Mouse (Mus musculus): ENCODE measurements around the gene Krtap1-3.

GRCm38 (mm10) chr11:99633293-99633692 lies 42.2 kb upstream of the Krtap1-3 start:
- TF ChIP-seq CTCF (IDR thresholded peaks at IDR 0.05; ENCODE audit: control insufficient read depth, insufficient read depth, low read length) (no peak), POLR2A (IDR thresholded peaks at IDR 0.05; ENCODE audit: borderline replicate concordance, control insufficient read depth, low read depth, low read length) (no peak)

Measured in bone marrow, adult 2 months (tissue).